Mouse (Mus musculus) T-helper 2 cell (primary cell): ENCODE data around the gene Cyp2ab1.

ENCODE experiments used
- in situ Hi-C: fragments of 300-600 bp; cut with MboI, MseI; formaldehyde crosslinking; loops from one replicate; pipeline ENCODE4 v1.15.1; 2025; ENCODE audit warnings: high pct_unique_total_duplicates

The Cyp2ab1 gene

GRCm38 (mm10) chr16:20272994-20273393 lies 52.2 kb downstream of the Cyp2ab1 start:
- in situ Hi-C loops = loop anchor here (5.0 kb wide), 1 partner anchor 51 kb away; no protein-coding TSS in a partner anchor

DNA sequence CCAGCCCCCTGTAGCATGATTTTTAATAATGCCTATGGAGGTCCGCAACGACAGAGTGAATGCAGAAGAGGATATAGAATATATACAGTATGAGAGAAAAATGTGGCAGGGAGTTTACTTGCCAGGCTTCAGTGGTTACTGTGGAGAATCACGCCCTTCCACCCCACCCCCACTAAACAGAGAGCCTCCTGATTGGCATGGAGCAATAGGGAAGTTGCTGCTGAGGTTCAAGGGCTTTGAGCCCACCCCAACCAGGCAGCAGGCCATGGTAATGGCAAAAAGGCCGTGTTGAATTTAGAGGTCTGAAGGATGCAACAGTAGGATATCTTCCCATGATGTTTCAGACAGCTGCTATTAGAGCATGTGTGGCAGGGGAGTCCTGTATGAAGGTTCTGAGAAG lies 53.9 kb downstream of the Cyp2ab1 start:
- in situ Hi-C loops = loop anchor here (5.0 kb wide), 1 partner anchor 49 kb away; no protein-coding TSS in a partner anchor

DNA sequence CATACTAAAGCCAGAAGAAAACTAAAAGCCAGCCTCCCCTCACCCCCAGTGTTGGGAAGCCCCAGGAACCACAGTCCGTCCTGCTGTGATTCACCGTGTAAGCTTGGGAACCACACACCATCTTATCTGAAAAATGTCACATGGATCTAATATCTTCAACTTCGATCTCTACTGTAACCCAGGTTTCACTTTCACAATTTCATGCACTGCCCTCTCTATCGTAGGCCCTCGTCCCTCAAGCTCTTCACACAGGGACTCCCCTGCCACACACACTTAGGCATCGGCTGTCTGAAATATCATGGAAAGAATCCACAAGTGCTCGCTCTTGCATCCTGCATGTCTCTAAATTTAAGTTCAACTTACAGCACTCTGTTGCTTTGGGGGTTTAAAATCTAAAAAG lies 60.1 kb downstream of the Cyp2ab1 start:
- in situ Hi-C loops = no loop called here
